Mouse (Mus musculus) heart, embryonic 14.5 days (tissue): ENCODE measurements around the gene Krtap29-1. TPM values are rescaled to one million over a fixed set of nuclear protein-coding genes. Genes with fewer than 3 reads are reported as not detected.

ENCODE experiments used
- ATAC-seq: fragments of 200-750 bp; cut with Nextera tagmentation; 2 replicates; pipeline ENCODE4 v1.8.0; 2017; ENCODE audit warnings: low read depth, moderate TSS enrichment; ENCODE audit not compliant: insufficient number of reproducible peaks, insufficient read depth, low FRiP score
- H3K27ac ChIP-seq, 2 experiments: fragments of 200-500 bp in 1 of 2; fragments of 300-500 bp in 1 of 2; sonication (generic) in 1 of 2; replicated peaks in 1 of 2; 2 replicates each; pipeline ENCODE4 v1.5.1; 2012 to 2014; ENCODE audit warnings: low read depth in 2 of 2, low read length in 2 of 2, control low read depth in 1 of 2, mild to moderate bottlenecking in 1 of 2, mixed read lengths in 1 of 2; ENCODE audit not compliant: control insufficient read depth in 1 of 2, insufficient read depth in 1 of 2
- H3K27me3 ChIP-seq: fragments of 300-500 bp; sonication (generic); 2 replicates; pipeline ENCODE4 v1.6.1; 2014; ENCODE audit warnings: mild to moderate bottlenecking, low read length, control low read depth; ENCODE audit not compliant: control insufficient read depth, insufficient read depth
- H3K36me3 ChIP-seq: fragments of 300-500 bp; sonication (generic); 2 replicates; pipeline ENCODE4 v1.6.1; 2014; ENCODE audit warnings: mild to moderate bottlenecking, control low read depth, low read length, mixed read lengths; ENCODE audit not compliant: control insufficient read depth, insufficient read depth
- H3K4me1 ChIP-seq, 2 experiments: fragments of 200-500 bp in 1 of 2; fragments of 300-500 bp in 1 of 2; sonication (generic) in 1 of 2; 2 replicates each; pipeline ENCODE4 v1.6.1; 2012 to 2014; ENCODE audit warnings: low read length in 2 of 2, control low read depth in 1 of 2, mixed read lengths in 1 of 2; ENCODE audit not compliant: control insufficient read depth in 2 of 2, insufficient read depth in 2 of 2
- H3K4me2 ChIP-seq: fragments of 300-500 bp; sonication (generic); 2 replicates; pipeline ENCODE4 v1.6.1; 2014; ENCODE audit warnings: mild to moderate bottlenecking, low read length
- H3K4me3 ChIP-seq, 2 experiments: fragments of 200-500 bp in 1 of 2; fragments of 300-500 bp in 1 of 2; sonication (generic) in 1 of 2; 2 replicates each; pipeline ENCODE4 v1.5.1; 2012 to 2014; ENCODE audit warnings: low read length in 2 of 2, mild to moderate bottlenecking in 2 of 2, control low read depth in 1 of 2, low read depth in 1 of 2, moderate library complexity in 1 of 2; ENCODE audit not compliant: control insufficient read depth in 1 of 2, insufficient read depth in 1 of 2
- H3K9ac ChIP-seq: fragments of 300-500 bp; sonication (generic); 2 replicates; pipeline ENCODE4 v1.6.1; 2014; ENCODE audit warnings: mild to moderate bottlenecking, low read length
- H3K9me3 ChIP-seq: fragments of 300-500 bp; sonication (generic); 2 replicates; pipeline ENCODE4 v1.6.1; 2016; ENCODE audit warnings: low read length, control low read depth; ENCODE audit not compliant: control insufficient read depth
- WGBS: fragments of 180-500 bp; shearing (Covaris S2); extraction: QIAGEN DNeasy Blood & Tissue Kit; methylation state at CpG from one replicate; pipeline ENCODE4 v1.1.7; 2014; 5-methylcytosine and 5-hydroxymethylcytosine counted together
- polyA plus RNA-seq: library from polyadenylated mRNA; unstranded; fragments of >200 nt; fragmentation: Nextera tagmentation; extraction: Ambion mirVana; gene quantifications from 2 replicates; pipeline ENCODE4 v1.2.1, GENCODE M21; 2014

Krtap29-1 gene
- polyA plus RNA-seq, 1 experiment from 2014 or later, result not detected

GRCm38 (mm10) chr11:100005905-100006304, 27.1 kb upstream of the Krtap29-1 start:
- WGBS, result 88% methylated on average over 8 of the region's 8 CpGs
- Histone ChIP-seq H3K4me3 (no peak overlapping the region), H3K36me3 (no peaks in the 10 kb centered on the region), H3K27ac (no peak overlapping the region), H3K9ac (no peak overlapping the region), H3K9me3 (peaks cover 10% of the 10 kb centered on the region; the same call in 1 of the 2 replicates), H3K27me3 (no peaks in the 10 kb centered on the region), H3K4me1 (no peaks in the 10 kb centered on the region), H3K4me2 (no peak overlapping the region)
- ATAC-seq, result no peak

GRCm38 (mm10) chr11:100004846-100005245, 26.0 kb upstream of the Krtap29-1 start:
- no peak overlapping the region for H3K9ac ChIP-seq
- no peaks in the 10 kb centered on the region for H3K36me3 ChIP-seq
- H3K27me3 ChIP-seq, result no peaks in the 10 kb centered on the region
- no peak overlapping the region for H3K4me2 ChIP-seq
- H3K4me3 ChIP-seq, result no peak overlapping the region
- H3K4me1 ChIP-seq, result no peaks in the 10 kb centered on the region
- 22% methylated on average over 6 of the region's 6 CpGs for WGBS
- H3K9me3 ChIP-seq, result peaks cover 10% of the 10 kb centered on the region; the same call in 1 of the 2 replicates
- no peak overlapping the region for H3K27ac ChIP-seq
- no peak for ATAC-seq

GRCm38 (mm10) chr11:99999091-99999490, 20.2 kb upstream of the Krtap29-1 start:
- Histone ChIP-seq H3K36me3 (no peaks in the 10 kb centered on the region), H3K4me2 (no peak overlapping the region), H3K27me3 (peaks cover 15% of the 10 kb centered on the region), H3K9ac (no peak overlapping the region), H3K9me3 (peaks cover 10% of the 10 kb centered on the region; the same call in 1 of the 2 replicates), H3K27ac (no peak overlapping the region), H3K4me1 (no peaks in the 10 kb centered on the region), H3K4me3 (no peak overlapping the region)
- ATAC-seq, result no peak
- WGBS, result 88% methylated on average over 7 of the region's 7 CpGs

- no peak for ATAC-seq
- no peak overlapping the region for H3K4me3 ChIP-seq
- H3K36me3 ChIP-seq, result no peaks in the 10 kb centered on the region
- peaks cover 37% of the 10 kb centered on the region for H3K27me3 ChIP-seq
- no peaks in the 10 kb centered on the region; a peak in 1 of 4 replicates for H3K4me1 ChIP-seq
- H3K9me3 ChIP-seq, result no peaks in the 10 kb centered on the region
- 58% methylated on average over 4 of the region's 4 CpGs for WGBS
- no peak overlapping the region for H3K4me2 ChIP-seq
- no peak overlapping the region for H3K9ac ChIP-seq
- H3K27ac ChIP-seq, result no peak overlapping the region
These were observed 15.5 kb upstream of the Krtap29-1 start for GRCm38 (mm10) chr11:99994384-99994661.

GRCm38 (mm10) chr11:99993620-99994383, 14.9 kb upstream of the Krtap29-1 start, which contains the start of gene Krtap17-1:
Gene Krtap17-1, minus strand, starts transcription at chr11:99993994.
- no peaks in the 10 kb centered on the region for H3K36me3 ChIP-seq
- ATAC-seq, result no peak
- H3K4me2 ChIP-seq, result no peak within 1 kb of the TSS
- H3K27ac ChIP-seq, result no peak within 1 kb of the TSS
- WGBS, result 27% methylated on average over 25 of the region's 26 CpGs
- H3K9ac ChIP-seq, result no peak within 1 kb of the TSS
- H3K9me3 ChIP-seq, result no peaks in the 10 kb centered on the region
- H3K4me1 ChIP-seq, result no peaks in the 10 kb centered on the region; a peak in 1 of 4 replicates
- H3K4me3 ChIP-seq, result no peak within 1 kb of the TSS
- H3K27me3 ChIP-seq, result peaks cover 37% of the 10 kb centered on the region

GRCm38 (mm10) chr11:99990571-99990970, 11.7 kb upstream of the Krtap29-1 start:
- H3K27ac ChIP-seq, result no peak overlapping the region
- 73% methylated on average over 3 of the region's 3 CpGs for WGBS
- no peak for ATAC-seq
- no peaks in the 10 kb centered on the region for H3K36me3 ChIP-seq
- no peak overlapping the region for H3K4me3 ChIP-seq
- H3K27me3 ChIP-seq, result peaks cover 34% of the 10 kb centered on the region
- H3K9me3 ChIP-seq, result no peaks in the 10 kb centered on the region
- no peaks in the 10 kb centered on the region; a peak in 1 of 4 replicates for H3K4me1 ChIP-seq
- no peak overlapping the region for H3K4me2 ChIP-seq
- no peak overlapping the region for H3K9ac ChIP-seq

GRCm38 (mm10) chr11:99989881-99990405, 11.1 kb upstream of the Krtap29-1 start:
- Histone ChIP-seq H3K4me3 (no peak overlapping the region), H3K4me1 (no peaks in the 10 kb centered on the region; a peak in 1 of 4 replicates), H3K9ac (no peak overlapping the region), H3K4me2 (no peak overlapping the region), H3K27me3 (peaks cover 28% of the 10 kb centered on the region), H3K9me3 (no peaks in the 10 kb centered on the region), H3K27ac (no peak overlapping the region), H3K36me3 (no peaks in the 10 kb centered on the region)
- WGBS, result 65% methylated on average over 6 of the region's 6 CpGs
- no peak for ATAC-seq
